Comparison of ENCODE assay signal across 8 mouse cellular contexts in genomic region chr11:78696777-78697752, GRCm38 (mm10). TPM values are rescaled to one million over a fixed set of nuclear protein-coding genes. Genes with fewer than 3 reads are reported as not detected.
DNase-seq lines count a peak whose midpoint lies in the region; ATAC-seq lines count a peak whose summit lies in the region.

Nlk (minus strand) TSS chr11:78697373.

- peak; percentile 100 for DNase-seq in adrenal gland, adult (ENCODE audit: inconsistent age in 2 of 2, low spot score in 1 of 2)
- peak; percentile 99 for DNase-seq in embryo, embryonic 10.5 days (ENCODE audit: low spot score)
- peak; percentile 100 for DNase-seq in gastrocnemius, postnatal 14 days
- DNase-seq in left cerebral cortex, postnatal 10 days (ENCODE audit: extremely low spot score in 1 of 2, low spot score in 2 of 2), result peak; percentile 100
- DNase-seq in right cerebral cortex, postnatal 25 days, result peak; percentile 99
- peak; percentile 99 to 100 for DNase-seq in urinary bladder, postnatal 4 days (ENCODE audit: low spot score in 2 of 2)

- peak; percentile 91 for ATAC-seq in inflammation-experienced regulatory T-cells, adult 6 months
- ATAC-seq in megakaryocyte-erythroid progenitor cell, adult 5-6 weeks (replicated peaks; ENCODE audit: low FRiP score, low TSS enrichment, poor library complexity, severe bottlenecking), result peak; percentile 99

- intact Hi-C loops in gastrocnemius, postnatal 14 days (cut with DNase I; ENCODE audit: low total_unique reads), result no loop called here
- intact Hi-C loops in left cerebral cortex, postnatal 10 days (cut with DNase I), result loop anchor here (5.0 to 10.0 kb wide), 2 partner anchors 55 to 122 kb away; no protein-coding TSS in a partner anchor

RNA-seq across cellular contexts. Expression of gene Nlk, which starts in this region (rescaled TPM):
- total RNA-seq in gastrocnemius, postnatal 14 days (2021), result 1 to 10 TPM; 5.6 to 6.2 TPM
- 10 to 100 TPM; 22.2 to 32.3 (median 29.4) TPM for polyA plus RNA-seq in inflammation-experienced regulatory T-cells, adult 6 months (2017; shearing (Covaris generic))
- total RNA-seq in left cerebral cortex, postnatal 10 days (2021), result 10 to 100 TPM; 59.1 to 59.4 TPM
- total RNA-seq in megakaryocyte-erythroid progenitor cell, adult 5-6 weeks (2014; fragmentation: Nextera tagmentation), result 26.7 and 34.8 TPM in 2 replicates
- total RNA-seq in megakaryocyte-erythroid progenitor cell, adult 5-6 weeks (2017), result 21.6 and 29.8 TPM in 2 replicates

Comparison
In these comparisons a context has a peak if more than half of its experiments do, and no peak if none do; other contexts are left out.
1. Peak in every context shown above with its lines: DNase-seq and ATAC-seq.